Mouse (Mus musculus) olfactory bulb, adult 2 months (tissue): ENCODE data around the gene Lbr.

Experiments used
- CTCF ChIP-seq: fragments of 200-500 bp; IDR thresholded peaks from 2 replicates; pipeline ENCODE4 v1.5.1; 2012; ENCODE audit warnings: low read depth, mild to moderate bottlenecking, low read length, moderate library complexity; ENCODE audit not compliant: insufficient read depth
- POLR2A ChIP-seq: fragments of 200-500 bp; IDR thresholded peaks from 2 replicates; pipeline ENCODE4 v1.6.1; 2012; ENCODE audit warnings: mild to moderate bottlenecking, low read depth, low read length, moderate library complexity; ENCODE audit not compliant: insufficient read depth

- TF ChIP-seq CTCF (no peak), POLR2A (no peak)
Measured at GRCm38 (mm10) chr1:181828365-181828764, 14.5 kb downstream of the Lbr start.
